Mouse (Mus musculus): Measurements from ENCODE around the gene Gm28308.

- TF ChIP-seq CTCF (conservative IDR thresholded peaks at IDR 0.05; ENCODE audit: insufficient read depth, insufficient read length, low read depth, low read length) = no peak
- no peak for TF ChIP-seq POLR2A (IDR thresholded peaks at IDR 0.05; ENCODE audit: low read depth, low read length)
Measured at GRCm38 (mm10) chr6:52162093-52162380, 51.1 kb downstream of the Gm28308 start.

All from kidney, adult 2 months (tissue).